Mouse (Mus musculus): ENCODE data around the gene Mgat4a.

GRCm38 (mm10) chr1:37427144-37427875 lies 113.5 kb downstream of the Mgat4a start:
- TF ChIP-seq CTCF (IDR thresholded peaks at IDR 0.05; ENCODE audit: low read depth, low read length) = no peak
- no peak for TF ChIP-seq POLR2AphosphoS5 (IDR thresholded peaks at IDR 0.05; ENCODE audit: insufficient replicate concordance, low read depth, low read length)
- TF ChIP-seq TAL1 (conservative IDR thresholded peaks at IDR 0.05; ENCODE audit: low read depth, low read length) = no peak
- TF ChIP-seq GATA1 (IDR thresholded peaks at IDR 0.05; ENCODE audit: borderline replicate concordance, low read length) = no peak
- no peak for TF ChIP-seq GATA2 (IDR thresholded peaks at IDR 0.05; ENCODE audit: borderline replicate concordance, low read depth, low read length)

Data from G1E (cell line).